Mouse (Mus musculus) hindbrain, embryonic 10.5 days (tissue): Measurements from ENCODE around the gene Eloa. TPM values are rescaled to one million over a fixed set of nuclear protein-coding genes. Genes with fewer than 3 reads are reported as not detected.
A peak's percentile ranks its signal among the peaks of the same experiment; 100 is the strongest.
"Not testable (repeated sequence)": the region's sequence is repeated elsewhere in the genome, so short reads cannot be mapped to it uniquely, and the experiment has no call there.

Experiments
- DNase-seq: peaks from one replicate; pipeline ENCODE4 v3.0.0-alpha.2; 2017; ENCODE audit warnings: low spot score
- H3K27ac ChIP-seq: fragments of 300-500 bp; sonication (generic); 2 replicates; pipeline ENCODE4 v1.5.1; 2016; ENCODE audit warnings: mild to moderate bottlenecking, moderate library complexity
- H3K27me3 ChIP-seq: fragments of 300-500 bp; sonication (generic); 2 replicates; pipeline ENCODE4 v1.6.1; 2016; ENCODE audit warnings: mild to moderate bottlenecking; ENCODE audit not compliant: poor library complexity, insufficient read depth, severe bottlenecking
- H3K36me3 ChIP-seq: fragments of 300-500 bp; sonication (generic); 2 replicates; pipeline ENCODE4 v1.6.1; 2016; ENCODE audit warnings: mild to moderate bottlenecking, moderate library complexity
- H3K4me1 ChIP-seq: fragments of 300-500 bp; sonication (generic); replicated peaks from 2 replicates; pipeline ENCODE4 v1.6.1; 2016; ENCODE audit warnings: mild to moderate bottlenecking
- H3K4me3 ChIP-seq: fragments of 300-500 bp; sonication (generic); 2 replicates; pipeline ENCODE4 v1.5.1; 2016; ENCODE audit warnings: mild to moderate bottlenecking, moderate library complexity
- H3K9me3 ChIP-seq: fragments of 300-500 bp; sonication (generic); 2 replicates; pipeline ENCODE4 v1.6.1; 2016; ENCODE audit warnings: mild to moderate bottlenecking, moderate library complexity
- whole genome bisulfite sequencing: fragments of 180-500 bp; shearing (Covaris S2); methylation state at CpG from one replicate; pipeline ENCODE4 v1.1.7; 2016; 5-methylcytosine and 5-hydroxymethylcytosine counted together
- polyA plus RNA-seq: library from polyadenylated mRNA; unstranded; fragments of >200 nt; fragmentation: Nextera tagmentation; extraction: Ambion mirVana; gene quantifications from 2 replicates; pipeline ENCODE4 v1.2.1, GENCODE M21; 2016

Eloa gene
- 31.0 and 33.0 TPM in 2 replicates for polyA plus RNA-seq

GRCm38 (mm10) chr4:136021549-136022047 is at the start of gene Eloa:
Eloa (minus strand) TSS chr4:136021763.
- Histone ChIP-seq H3K4me3 (peak within 1 kb of the TSS; percentile 100), H3K27me3 (no peaks in the 10 kb centered on the region), H3K4me1 (peaks cover 24% of the 10 kb centered on the region), H3K9me3 (no peaks in the 10 kb centered on the region), H3K27ac (peak within 1 kb of the TSS; percentile 95), H3K36me3 (peaks cover 15% of the 10 kb centered on the region; the same call in 1 of the 2 replicates)
- peak; percentile 100 for DNase-seq
- WGBS, result under 1% methylated on average over 48 of the region's 48 CpGs

DNA sequence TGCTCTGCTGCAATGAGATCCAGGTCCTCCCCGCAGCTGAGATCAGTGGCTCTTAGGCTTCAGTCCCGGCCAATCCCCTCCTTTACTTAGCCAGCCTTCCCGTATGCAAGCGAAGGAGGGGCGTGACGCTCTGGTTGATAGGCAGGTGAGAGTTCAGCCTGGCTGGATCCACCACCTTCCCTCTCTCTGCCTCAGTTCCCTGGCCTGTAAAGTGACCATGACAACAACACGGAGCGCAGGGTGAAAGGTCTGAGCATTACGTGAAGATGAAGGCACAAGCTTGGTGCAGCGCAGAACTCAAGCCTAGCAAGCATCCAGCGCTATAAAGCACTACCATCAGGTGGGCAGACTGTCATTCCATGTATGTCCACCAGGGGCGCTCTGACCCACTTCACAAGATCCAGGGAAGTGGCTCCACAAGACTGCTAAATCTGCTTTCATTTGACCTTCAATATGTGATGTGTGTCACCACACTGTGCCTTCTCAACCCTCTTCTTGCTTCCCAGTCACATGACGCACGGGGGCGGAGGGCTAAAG is 49.7 kb upstream of the Eloa start:
- 3% methylated on average over 15 of the region's 15 CpGs for whole genome bisulfite sequencing
- Histone ChIP-seq H3K27me3 (peaks cover 14% of the 10 kb centered on the region), H3K9me3 (no peaks in the 10 kb centered on the region), H3K4me3 (peak overlapping the region; percentile 34), H3K36me3 (no peaks in the 10 kb centered on the region), H3K4me1 (peaks cover 31% of the 10 kb centered on the region), H3K27ac (peak overlapping the region; percentile 79)
- DNase-seq, result peak; percentile 86

- Histone ChIP-seq H3K36me3 (no peaks in the 10 kb centered on the region), H3K4me3 (no peak overlapping the region), H3K4me1 (peaks cover 31% of the 10 kb centered on the region), H3K27ac (peak overlapping the region; percentile 79), H3K9me3 (no peaks in the 10 kb centered on the region), H3K27me3 (peaks cover 14% of the 10 kb centered on the region)
- WGBS, result 55% methylated on average over 6 of the region's 6 CpGs
- DNase-seq, result no peak
These were observed 49.0 kb upstream of the Eloa start for GRCm38 (mm10) chr4:136070592-136070991.

DNA sequence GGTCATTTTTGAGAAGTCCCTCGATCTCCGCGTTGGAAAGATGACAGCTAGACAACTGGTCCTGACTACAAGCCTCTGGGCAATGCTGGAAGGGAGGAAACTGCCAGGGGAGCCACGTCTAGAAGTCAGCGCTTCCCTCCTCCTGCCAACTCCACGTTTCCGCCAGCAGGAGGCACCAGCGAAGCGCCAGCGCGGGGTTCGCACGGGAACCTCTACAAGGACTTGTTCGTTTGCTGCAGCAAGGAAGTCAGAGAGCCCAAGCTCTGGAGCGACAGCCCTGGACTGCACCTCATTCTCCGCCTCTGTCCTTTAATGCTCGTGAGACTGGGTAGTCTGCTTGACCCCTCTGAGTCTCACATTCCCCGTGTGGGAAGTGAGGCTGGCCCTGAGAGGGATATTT is 48.4 kb upstream of the Eloa start:
- H3K27me3 ChIP-seq, result peaks cover 14% of the 10 kb centered on the region
- 2% methylated on average over 18 of the region's 18 CpGs for WGBS
- peak; percentile 91 for DNase-seq
- peak overlapping the region; percentile 79 for H3K27ac ChIP-seq
- no peaks in the 10 kb centered on the region for H3K9me3 ChIP-seq
- no peak overlapping the region for H3K4me3 ChIP-seq
- no peaks in the 10 kb centered on the region for H3K36me3 ChIP-seq
- H3K4me1 ChIP-seq, result peaks cover 31% of the 10 kb centered on the region

GRCm38 (mm10) chr4:136069313-136069712 is 47.8 kb upstream of the Eloa start:
- peaks cover 31% of the 10 kb centered on the region for H3K4me1 ChIP-seq
- 72% methylated on average over 4 of the region's 4 CpGs for WGBS
- H3K36me3 ChIP-seq, result no peaks in the 10 kb centered on the region
- no peak overlapping the region for H3K4me3 ChIP-seq
- 0 out of 2 replicates have a peak overlapping the region, but pooled peaks have one; percentile 31 for H3K27ac ChIP-seq
- H3K27me3 ChIP-seq, result peaks cover 14% of the 10 kb centered on the region
- no peak for DNase-seq
- no peaks in the 10 kb centered on the region for H3K9me3 ChIP-seq

DNA sequence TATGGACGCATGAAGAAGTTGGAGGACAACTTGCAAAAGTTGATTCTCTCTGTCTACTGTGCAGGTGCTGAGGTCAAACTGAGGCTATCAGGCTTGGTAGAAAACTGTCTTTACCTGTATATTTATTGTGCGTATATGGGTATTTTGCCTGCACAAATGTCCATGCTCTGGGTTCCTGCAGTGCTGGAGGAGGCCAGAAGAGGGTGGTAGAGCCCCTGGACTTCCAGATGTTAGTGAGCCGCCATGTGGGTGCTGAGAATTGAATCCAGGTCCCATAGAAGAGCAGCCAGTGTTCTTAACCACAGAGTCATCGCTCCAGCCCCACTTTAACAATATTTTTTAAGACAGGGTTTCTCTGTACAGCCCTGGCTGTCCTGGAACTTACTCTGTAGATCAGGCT is 41.6 kb upstream of the Eloa start:
- Histone ChIP-seq H3K27ac (no peak overlapping the region), H3K4me3 (no peak overlapping the region), H3K9me3 (no peaks in the 10 kb centered on the region), H3K27me3 (no peaks in the 10 kb centered on the region), H3K4me1 (no peaks in the 10 kb centered on the region), H3K36me3 (no peaks in the 10 kb centered on the region)
- DNase-seq, result no peak
- WGBS, result 90% methylated on average over 4 of the region's 4 CpGs

GRCm38 (mm10) chr4:136059800-136060488 is 38.4 kb upstream of the Eloa start:
- 71% methylated on average over 9 of the region's 9 CpGs for WGBS
- not testable (repeated sequence) for H3K27me3 ChIP-seq, H3K9me3 ChIP-seq, H3K27ac ChIP-seq, H3K4me3 ChIP-seq, DNase-seq, H3K4me1 ChIP-seq, H3K36me3 ChIP-seq

DNA sequence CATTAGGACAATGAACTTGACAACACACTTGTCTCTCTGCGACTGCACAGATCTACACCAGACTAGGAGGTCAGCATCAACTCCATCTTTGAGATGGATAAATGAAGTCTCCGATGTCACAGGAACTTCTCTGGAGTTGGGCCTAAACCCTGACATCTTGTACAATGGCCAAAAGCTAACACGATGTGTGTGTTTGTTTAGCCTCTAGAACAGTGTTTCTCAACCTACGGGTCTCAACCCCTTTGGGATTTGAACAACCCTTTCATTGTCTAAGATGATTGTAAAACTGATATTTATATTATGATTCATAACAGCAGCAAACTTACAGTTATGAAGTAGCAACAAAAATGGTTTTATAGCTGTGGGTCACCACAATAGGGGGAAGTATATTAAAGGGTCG is 36.4 kb upstream of the Eloa start:
- Histone ChIP-seq H3K27me3 (no peaks in the 10 kb centered on the region), H3K4me3 (no peak overlapping the region), H3K9me3 (no peaks in the 10 kb centered on the region), H3K27ac (no peak overlapping the region), H3K4me1 (no peaks in the 10 kb centered on the region), H3K36me3 (no peaks in the 10 kb centered on the region)
- no peak for DNase-seq
- 93% methylated on average over 5 of the region's 5 CpGs for WGBS

DNA sequence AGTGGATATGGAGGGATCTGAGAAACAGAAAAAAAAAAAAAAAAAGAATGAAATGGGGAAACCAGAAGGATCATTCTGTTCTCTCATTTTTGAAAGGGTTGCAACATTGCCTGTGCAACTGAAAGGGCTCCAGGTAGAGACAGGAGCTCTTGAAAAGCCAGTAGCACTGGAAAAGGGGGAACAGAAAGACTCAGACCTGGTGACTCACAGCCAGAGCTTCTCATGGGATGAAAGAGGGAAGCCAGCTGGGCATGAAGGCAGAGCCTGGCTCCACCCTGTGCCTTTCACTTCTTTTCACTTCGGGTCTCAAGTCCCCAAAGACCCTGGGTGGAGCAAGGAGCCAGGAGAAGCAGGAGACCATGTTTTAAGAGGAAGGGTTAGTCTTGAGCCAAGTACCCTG is 34.5 kb upstream of the Eloa start:
- 26% methylated on average over 1 of the region's 1 CpGs for WGBS
- Histone ChIP-seq H3K36me3 (peaks cover 13% of the 10 kb centered on the region), H3K27ac (no peak overlapping the region), H3K4me3 (no peak overlapping the region), H3K4me1 (peaks cover 12% of the 10 kb centered on the region), H3K9me3 (no peaks in the 10 kb centered on the region), H3K27me3 (no peaks in the 10 kb centered on the region)
- no peak for DNase-seq

- H3K4me3 ChIP-seq, result 0 out of 2 replicates have a peak overlapping the region, but pooled peaks have one; percentile 93
- no peak overlapping the region for H3K27ac ChIP-seq
- no peak for DNase-seq
- peaks cover 35% of the 10 kb centered on the region for H3K36me3 ChIP-seq
- peaks cover 20% of the 10 kb centered on the region for H3K4me1 ChIP-seq
- H3K27me3 ChIP-seq, result no peaks in the 10 kb centered on the region
- H3K9me3 ChIP-seq, result no peaks in the 10 kb centered on the region
- 74% methylated on average over 5 of the region's 5 CpGs for WGBS
These were observed 32.3 kb upstream of the Eloa start for GRCm38 (mm10) chr4:136053843-136054242.

GRCm38 (mm10) chr4:136053247-136053596 is 31.7 kb upstream of the Eloa start, which contains the start of gene Rpl11:
Rpl11 (minus strand) TSS chr4:136053428.
- under 1% methylated on average over 21 of the region's 21 CpGs for WGBS
- peak within 1 kb of the TSS; percentile 98 for H3K27ac ChIP-seq

GRCm38 (mm10) chr4:136052534-136053246 is 31.1 kb upstream of the Eloa start:
- Histone ChIP-seq H3K27ac (peak overlapping the region; percentile 98), H3K27me3 (no peaks in the 10 kb centered on the region), H3K4me1 (peaks cover 20% of the 10 kb centered on the region), H3K36me3 (peaks cover 46% of the 10 kb centered on the region), H3K9me3 (no peaks in the 10 kb centered on the region), H3K4me3 (peak overlapping the region; percentile 93)
- DNase-seq, result no peak
- WGBS, result under 1% methylated on average over 50 of the region's 50 CpGs

More at GRCm38 (mm10) chr4:136053247-136053596, 31.7 kb upstream of the Eloa start, which contains the start of gene Rpl11:
- Histone ChIP-seq H3K9me3 (no peaks in the 10 kb centered on the region), H3K4me1 (peaks cover 20% of the 10 kb centered on the region), H3K27me3 (no peaks in the 10 kb centered on the region), H3K4me3 (peak within 1 kb of the TSS; percentile 93), H3K36me3 (peaks cover 41% of the 10 kb centered on the region)
- DNase-seq, result peak; percentile 95

GRCm38 (mm10) chr4:136052060-136052459 is 30.5 kb upstream of the Eloa start:
- WGBS, result 10% methylated on average over 3 of the region's 3 CpGs
- no peak for DNase-seq
- Histone ChIP-seq H3K36me3 (peaks cover 52% of the 10 kb centered on the region), H3K27me3 (no peaks in the 10 kb centered on the region), H3K27ac (peak overlapping the region; percentile 98), H3K9me3 (no peaks in the 10 kb centered on the region), H3K4me3 (peak overlapping the region; percentile 93), H3K4me1 (peaks cover 20% of the 10 kb centered on the region)
